Mouse (Mus musculus) megakaryocyte, adult 5-6 weeks (primary cell): ENCODE data around the gene Rab3gap2. TPM values are rescaled to one million over a fixed set of nuclear protein-coding genes. Genes with fewer than 3 reads are reported as not detected.
A peak's percentile ranks its signal among the peaks of the same experiment; 100 is the strongest.

ENCODE experiments used
- ATAC-seq: 2 replicates; pipeline ENCODE4 v1.8.0; 2016; ENCODE audit warnings: mild to moderate bottlenecking, inconsistent platforms; ENCODE audit not compliant: poor library complexity, severe bottlenecking
- total RNA-seq, 2 experiments: library from RNA; stranded (forward) in 1 of 2; stranded (reverse) in 1 of 2; fragments of 153-499, 151-499 nt in 1 of 2; fragments of 221-1000, 200-1000 nt in 1 of 2; gene quantifications; 2 replicates each; pipeline versions ENCODE4 v1.2.3 to v1.2.4; 2015 to 2017

The Rab3gap2 gene
- total RNA-seq (2015) (20.0 and 20.6 TPM in 2 replicates), total RNA-seq (2017) (25.7 and 29.1 TPM in 2 replicates)

DNA sequence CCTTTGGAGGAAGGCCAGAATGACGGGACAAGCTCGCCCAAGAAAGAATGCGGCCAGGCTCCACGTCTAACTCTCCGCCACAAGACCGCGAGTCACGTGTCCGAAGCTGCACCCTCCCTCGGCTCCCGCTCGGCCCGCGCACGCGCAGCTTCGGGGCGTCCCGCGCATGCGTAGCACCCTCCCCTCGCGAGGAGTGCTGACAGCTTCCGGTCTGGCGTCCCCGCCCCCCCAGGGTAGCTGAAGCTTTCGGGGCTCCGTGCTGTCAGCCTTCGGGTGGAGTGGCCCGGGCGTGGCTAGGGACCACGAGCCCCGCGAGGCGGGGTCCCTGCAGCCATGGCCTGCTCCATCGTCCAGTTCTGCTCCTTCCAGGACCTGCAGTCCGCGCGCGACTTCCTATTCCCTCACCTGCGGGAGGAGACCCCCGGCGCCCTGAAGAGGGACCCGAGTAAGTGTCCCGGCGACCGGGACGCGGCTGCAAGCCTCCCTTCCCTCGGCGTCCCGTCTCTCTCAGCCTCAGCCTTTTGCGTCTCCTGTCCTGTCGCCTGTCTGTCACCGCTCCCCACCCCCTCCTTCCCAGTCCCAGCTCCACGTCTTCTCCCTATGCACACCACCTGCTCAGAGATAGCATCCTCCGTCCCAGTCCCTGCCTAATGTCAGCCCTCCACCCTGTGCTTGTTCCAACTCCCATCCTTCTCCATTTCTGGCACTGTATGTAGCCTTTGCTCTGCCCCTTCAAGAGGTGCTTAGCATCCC lies at the start of gene Rab3gap2:
Gene Rab3gap2, plus strand, starts transcription at position 209 of the 753 bp plus-strand sequence.
- peak; percentile 71 for ATAC-seq

DNA sequence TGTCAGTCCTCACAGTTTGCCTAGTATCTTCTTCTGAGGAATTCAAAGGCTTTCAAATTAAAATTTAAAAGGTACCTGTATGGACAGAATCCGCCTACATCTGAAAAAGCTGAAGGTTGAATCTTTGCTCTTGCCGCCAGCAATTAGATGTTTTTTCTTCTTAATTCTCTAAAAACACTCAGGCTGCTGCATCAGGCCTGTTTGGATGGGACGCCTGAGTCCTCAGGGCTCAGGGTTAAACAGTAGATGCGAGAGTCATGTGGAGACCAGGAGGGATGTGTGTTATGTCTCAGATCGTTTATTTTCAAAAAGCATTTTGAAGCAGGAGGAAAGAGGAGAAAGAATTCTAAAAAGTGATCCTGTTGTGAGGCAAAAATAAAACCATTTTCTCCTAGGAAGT lies 30.3 kb upstream of the Rab3gap2 start:
- ATAC-seq = no peak

DNA sequence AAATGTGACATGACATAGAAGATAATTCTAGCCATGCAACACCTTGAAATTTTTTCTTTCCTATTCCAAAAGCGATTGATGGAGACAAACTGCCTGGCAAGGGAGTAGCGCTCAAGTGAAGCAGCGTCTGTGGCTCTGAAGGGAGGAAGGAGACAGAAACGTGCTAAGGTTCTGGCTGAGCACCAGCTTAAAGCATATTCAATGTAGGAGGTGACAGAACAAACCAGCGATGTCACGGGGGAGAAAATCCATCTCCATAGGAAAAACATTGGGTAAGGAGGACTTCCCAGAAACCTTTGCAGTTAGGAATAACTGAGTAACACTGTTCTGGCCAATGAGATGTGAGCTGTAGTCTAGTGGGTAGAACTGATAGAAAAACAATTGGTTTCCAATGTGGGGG lies 26.1 kb upstream of the Rab3gap2 start:
- no peak for ATAC-seq

DNA sequence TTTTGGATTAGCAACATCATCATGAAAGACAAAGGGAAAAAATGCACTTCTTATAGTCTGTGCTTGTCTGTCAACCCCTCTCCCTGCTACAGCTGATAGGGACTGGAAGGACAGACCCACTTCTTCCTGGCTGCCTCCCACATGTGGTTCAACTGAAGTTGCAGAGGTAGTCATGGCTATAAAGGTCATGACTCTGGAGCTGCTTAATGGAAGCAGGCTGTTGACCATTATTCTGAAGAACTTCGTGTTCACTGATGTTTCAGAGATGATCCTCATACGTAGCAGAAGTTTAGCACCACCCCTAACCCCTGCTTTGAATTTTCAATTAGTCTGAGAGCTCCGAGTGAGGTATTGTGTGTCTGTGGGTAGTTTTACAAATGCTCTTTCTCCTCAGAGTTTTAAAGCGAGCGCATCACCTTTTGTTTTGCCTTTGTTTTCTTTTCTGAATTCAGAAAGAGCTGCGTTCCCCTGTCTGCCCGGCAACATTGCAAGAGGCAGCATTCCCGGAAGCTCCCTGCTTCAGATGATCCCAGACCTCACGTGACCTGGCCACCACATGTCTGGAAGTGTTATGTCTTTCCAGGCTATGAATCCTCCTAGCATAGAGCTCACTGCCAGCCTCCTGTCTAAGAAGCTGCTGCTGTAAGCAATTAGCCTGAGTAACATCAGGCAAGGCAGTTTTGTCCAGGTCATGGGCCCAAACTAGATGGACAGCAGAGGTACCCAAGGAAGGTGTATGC lies 20.2 kb upstream of the Rab3gap2 start:
- no peak for ATAC-seq

DNA sequence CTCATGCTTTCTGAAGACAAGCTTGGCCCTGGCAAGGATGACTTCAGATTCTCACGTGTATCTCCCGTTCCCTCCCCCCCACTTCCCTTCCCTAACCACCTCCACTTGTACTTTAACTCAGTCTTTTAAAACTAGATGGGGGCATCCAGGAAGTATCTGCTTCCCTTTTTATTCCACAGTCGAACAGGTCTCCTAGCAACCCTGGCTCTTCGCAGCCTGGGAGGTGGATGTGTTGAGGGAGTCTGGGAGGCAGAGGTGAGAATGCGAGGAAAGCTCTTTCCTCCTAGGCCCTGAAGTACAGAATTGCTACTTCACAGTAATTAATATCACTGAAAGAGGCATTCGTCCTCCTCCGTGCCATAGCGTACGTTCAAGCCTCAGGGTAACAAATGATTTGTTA lies 18.4 kb upstream of the Rab3gap2 start:
- ATAC-seq = no peak

DNA sequence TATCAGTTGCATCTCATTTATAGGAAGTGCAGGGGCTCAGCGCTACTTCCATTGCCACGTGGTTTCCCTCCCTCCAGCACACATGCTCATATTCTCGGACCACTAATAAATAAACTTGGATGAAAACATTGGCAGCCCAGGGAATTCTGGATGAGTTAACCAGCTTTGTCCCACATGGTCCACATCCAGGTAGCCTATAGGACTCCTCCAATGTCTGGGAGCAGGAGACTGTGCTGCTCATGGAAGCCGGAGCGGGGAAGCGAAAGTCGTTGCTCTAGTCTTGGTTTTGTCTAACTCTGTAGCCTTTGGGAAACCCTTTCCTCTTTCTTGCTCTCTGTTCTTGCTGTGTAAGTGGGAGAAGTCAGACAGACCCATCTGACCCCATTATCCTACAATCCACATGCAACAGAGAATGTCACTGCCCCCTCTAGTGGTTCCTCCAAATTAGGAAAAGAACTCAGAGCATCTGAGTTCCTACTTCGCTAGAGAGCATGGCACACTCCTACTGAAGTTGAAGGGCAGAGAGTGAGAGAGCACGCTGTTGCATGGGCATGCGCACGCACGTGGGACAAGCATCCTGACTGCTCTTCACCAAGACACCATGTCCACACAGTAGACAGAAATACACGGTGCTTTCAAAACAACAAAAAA lies 16.7 kb upstream of the Rab3gap2 start:
- peak; percentile 50 for ATAC-seq

DNA sequence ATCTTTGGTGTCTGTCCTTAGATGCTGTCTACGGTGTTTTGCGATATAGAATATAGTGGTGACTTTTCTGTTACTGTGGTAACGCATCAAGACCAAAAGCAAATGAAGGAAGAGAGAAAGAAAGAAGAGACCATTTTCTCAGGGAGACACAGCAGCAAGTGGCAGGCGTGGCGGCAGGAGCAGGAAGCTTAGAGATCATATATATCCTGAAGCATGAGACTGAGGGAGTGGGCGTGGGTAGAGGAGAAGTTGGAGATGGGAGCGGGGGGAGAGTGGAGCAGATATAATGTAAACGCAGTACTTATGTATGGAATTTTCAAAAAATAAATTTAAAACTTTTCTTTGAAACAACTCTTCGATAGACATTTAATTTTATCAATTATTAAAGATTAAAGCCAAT lies 14.0 kb upstream of the Rab3gap2 start:
- ATAC-seq = no peak

DNA sequence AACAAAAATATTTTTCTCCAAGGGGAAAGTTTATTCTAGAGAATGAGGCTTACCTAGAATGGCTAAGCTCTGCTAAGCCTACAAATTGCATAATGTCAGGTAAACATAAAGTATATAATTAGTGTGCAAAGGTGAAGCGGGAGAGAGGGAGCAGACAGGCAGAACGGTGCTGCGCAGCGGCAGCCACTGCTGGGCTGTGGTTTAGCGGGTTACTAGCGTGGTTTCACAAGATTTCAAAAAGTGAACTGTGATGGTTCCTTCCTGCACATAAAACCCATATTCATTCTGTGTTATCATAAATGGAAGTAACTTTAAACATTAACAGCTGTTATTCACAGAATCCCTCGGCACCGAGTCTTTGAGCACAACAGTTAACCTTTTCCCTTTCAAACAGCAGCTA lies 11.8 kb upstream of the Rab3gap2 start:
- peak; percentile 60 for ATAC-seq

DNA sequence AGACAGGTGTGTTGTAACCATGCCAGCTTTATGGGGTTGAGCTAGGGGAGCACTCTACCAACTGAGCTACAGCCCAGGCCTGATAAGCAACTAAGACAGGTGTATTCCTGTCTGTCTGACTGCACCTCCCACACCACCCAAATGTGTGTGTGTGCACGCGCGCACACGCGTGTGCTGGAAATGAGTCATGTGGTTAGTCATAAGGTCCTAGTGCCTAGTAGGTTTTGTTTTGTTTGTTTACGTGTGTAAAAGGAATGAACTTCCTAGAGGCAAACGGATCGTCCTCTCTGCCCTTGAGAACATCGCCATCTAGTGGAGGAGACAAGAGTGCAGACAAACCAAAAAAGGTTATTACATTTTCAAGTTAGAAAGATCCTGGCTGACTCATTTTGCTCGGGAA lies 10.4 kb upstream of the Rab3gap2 start:
- ATAC-seq = peak; percentile 80

DNA sequence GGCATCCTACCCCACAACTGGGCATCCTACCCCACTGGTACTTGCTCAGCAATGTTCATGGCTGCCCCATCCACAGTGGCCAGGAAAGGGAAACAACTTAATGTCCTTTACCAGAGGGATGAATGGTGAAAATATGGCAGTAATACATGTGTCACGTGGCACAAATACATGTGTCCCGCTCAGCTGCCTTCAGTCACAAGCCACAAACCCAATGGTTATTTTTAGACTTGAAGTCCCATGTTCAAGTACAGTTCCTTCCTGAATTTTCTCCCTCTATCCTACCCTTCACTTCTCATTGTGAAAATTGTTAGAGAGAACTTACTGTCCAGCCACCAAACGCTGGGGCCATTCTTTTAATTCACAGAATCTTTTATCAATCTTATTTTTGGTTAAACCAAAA lies 7.6 kb upstream of the Rab3gap2 start:
- no peak for ATAC-seq

DNA sequence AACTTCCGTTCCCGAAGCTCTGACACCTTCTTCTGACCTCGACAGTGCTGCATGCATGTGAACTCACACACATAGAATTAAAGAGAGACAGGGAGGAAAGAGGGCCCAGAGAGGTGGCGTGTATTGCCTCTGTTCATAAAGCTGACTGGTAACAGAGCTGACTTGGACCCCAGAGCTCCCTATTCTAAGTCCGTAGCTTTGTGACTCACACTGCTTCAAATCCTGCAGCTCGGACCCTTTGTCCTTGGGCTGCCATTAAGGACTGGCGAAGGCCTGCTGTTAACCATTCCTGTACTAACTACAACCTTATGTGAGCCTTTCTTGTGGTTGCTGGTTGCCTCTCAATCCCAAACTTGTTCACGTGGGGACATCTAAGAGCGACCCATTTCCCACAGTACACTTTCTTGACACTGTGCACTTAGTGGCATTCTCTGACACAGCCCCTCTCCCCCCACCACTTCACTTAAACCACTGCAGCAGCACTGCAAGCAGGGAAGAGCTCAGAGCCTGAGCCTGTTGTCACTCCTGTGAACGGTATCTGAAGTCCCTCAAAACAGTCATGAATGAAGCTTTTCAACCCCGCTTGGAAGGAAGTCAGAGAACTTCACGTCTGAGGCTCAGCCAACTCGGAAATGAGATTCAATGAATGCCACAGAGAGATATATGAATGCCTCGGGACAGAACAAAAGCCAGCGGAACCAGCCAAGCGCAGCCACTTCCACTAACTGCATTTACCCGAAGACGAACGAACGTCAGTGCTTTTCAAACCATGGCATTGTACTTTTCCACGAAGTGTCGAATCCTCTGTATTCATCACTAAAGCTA lies 3.1 kb upstream of the Rab3gap2 start:
- no peak for ATAC-seq

DNA sequence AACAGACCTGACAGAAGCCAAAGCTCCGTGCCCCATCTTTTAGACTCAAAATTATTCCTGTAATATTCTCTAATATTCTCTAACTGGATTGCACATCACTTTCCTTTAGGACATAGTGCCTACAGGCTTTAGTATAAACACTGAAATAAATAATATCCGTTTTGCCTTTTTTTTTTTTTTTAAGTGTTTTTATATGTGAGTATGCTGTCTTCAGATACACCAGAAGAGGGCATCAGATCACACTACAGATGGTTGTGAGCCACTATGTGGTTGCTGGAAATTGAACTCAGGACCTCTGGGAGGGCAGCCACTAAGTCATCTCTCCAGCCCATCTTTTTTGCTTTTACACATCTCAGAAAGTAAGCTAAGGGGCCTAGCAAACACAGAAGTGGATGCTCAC lies 1.9 kb upstream of the Rab3gap2 start:
- no peak for ATAC-seq

DNA sequence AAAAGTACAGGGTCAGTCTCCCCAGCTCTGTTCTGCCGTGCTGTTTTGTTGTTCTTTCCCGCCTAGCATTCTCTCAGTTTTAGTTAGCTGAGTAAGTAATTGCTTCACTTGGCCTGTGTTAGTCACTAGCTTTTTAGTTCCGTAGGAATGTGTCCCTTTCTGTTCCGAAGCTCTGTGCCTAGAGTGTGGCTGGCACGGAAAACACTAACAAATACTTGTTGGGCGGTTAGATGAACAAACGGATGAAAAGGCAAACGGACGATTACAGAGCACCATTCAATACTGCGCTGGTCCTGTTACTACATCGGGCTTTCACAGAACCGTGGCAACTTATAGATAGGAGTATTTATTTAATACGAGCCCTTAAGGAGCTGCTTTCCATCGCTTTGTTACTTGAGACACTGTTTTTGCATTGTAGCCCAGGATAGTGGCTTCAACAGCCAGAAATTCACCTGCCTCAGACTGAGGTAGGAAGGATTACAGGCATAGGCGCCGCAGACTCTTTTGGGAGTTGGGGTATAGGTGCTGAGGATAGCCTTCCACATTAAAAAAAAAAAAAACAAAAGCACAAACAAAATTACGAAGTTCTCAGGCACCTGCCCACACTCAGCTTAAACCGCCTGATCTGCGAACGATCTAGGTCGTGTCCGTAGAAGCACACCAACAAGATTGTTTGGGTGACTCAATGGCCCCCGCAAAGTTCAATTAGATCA lies 565 bp upstream of the Rab3gap2 start:
- ATAC-seq = peak; percentile 19

DNA sequence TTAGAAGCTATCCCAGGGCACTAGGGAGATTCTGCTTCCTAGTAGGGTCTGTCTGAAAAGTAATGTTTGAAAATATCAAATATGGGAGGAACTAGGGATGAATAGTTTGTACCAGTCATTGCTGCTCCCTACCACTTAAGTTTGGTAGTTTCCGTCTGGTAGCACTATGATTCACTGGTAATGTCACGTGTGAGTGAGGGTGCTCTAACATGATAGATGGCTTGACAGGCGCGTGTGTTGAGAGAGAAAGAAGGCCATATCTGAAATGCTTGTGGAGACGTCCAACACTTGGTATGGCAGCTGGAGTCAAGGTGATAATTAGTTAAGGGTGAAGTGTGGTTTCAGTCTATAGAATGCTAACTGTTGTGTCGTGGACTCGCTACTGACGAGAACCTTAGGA lies 1.2 kb downstream of the Rab3gap2 start:
- ATAC-seq = peak; percentile 14

DNA sequence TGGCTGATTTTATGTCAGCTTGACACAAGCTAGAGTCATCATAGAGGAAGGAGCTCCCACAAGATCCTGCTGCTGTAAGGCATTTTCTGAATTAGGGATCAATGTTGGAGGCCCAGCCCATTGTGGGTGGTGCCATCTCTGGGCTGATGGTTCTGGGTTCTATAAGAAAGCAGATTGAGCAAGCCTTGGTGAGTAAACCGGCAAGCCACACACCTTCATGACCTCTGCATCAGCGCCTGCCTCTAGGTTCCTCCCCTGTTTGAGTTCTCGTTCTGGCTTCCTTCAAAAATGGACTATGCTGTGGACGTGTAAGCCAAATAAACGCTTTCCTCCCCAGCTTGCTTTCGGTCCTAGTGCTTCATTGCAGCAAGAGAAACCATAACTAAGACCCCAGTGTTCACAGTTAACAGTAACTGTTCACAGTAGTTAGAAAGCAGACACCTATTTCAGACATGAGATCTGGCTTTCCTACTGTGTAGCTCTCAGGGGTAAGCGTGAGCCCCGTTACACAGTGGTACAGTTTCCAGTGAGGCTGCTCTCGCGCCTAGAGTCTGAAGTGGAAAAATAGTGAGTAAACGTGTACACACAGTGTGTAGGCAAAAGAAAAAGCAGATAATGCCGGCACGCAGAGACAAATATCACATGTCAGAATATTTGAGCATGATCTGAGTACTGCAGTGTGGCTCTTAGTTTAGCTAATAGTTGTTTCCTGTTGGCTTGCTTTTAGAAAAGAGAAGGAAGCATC lies 4.1 kb downstream of the Rab3gap2 start:
- ATAC-seq = peak; percentile 25

DNA sequence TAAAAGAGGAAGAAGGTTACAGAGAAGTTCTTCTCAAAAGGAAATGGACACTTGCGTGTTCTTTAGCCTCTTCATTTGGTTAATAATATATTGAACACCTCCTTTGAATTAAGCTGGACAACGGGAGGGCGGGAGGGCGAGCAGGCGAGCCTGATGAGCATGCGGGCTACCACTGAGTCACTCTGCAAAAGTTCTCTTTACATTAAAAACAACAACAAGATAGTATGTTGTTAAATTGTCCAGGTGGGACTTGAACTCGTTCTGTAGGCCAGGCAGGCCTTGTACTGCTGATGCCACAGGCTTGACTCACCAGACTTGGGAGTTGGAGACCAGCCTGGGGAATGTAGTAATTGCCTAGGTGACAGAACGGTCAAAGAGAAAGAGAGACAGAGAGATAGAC lies 4.8 kb downstream of the Rab3gap2 start:
- peak; percentile 3; the same call in 1 of the 2 replicates for ATAC-seq

DNA sequence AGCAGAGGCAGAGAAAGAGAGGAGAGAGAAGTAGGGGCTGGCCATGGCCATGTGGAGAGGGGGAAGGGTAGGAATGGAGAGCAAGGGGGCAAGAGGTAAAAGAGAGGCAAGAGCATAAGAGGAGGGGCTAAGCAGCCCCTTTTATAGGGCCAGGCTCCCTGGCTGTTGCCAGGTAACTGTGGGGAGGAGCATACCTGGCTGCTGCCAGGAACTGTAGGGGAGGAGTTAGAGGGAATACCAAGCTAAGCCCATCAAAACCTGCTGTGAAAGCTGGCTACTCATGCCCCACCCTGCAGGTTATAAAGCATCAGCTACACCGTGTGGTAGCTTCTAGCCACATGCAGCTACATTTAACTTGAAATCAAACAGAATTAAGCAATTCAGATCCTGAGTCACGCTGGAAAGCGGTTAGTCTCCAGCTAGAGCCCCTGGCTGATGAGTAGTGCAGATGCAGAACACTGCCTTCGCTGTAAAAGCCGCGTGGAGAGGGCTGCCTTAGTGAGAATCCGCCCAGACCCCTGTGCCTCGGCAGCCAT lies 5.8 kb downstream of the Rab3gap2 start:
- ATAC-seq = peak; percentile 41

DNA sequence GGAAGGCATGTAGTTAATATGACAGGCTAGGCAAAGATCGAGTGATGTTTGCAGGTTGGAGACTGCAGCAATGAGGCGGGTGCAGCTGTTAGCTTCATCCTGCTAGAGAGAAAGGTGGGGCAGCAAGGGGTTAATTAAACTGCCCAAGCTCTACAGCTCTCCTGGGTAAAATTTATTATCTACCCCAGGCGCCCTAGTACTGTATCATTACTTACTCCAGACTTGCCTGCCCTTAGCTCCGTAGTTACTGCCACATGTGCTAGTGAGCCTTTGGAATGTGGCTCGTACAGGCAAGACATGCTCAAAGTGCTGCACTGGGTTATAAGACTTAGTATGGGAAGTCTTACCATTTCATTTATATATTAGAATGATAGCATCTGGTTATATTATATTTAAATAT lies 12.4 kb downstream of the Rab3gap2 start:
- no peak for ATAC-seq

DNA sequence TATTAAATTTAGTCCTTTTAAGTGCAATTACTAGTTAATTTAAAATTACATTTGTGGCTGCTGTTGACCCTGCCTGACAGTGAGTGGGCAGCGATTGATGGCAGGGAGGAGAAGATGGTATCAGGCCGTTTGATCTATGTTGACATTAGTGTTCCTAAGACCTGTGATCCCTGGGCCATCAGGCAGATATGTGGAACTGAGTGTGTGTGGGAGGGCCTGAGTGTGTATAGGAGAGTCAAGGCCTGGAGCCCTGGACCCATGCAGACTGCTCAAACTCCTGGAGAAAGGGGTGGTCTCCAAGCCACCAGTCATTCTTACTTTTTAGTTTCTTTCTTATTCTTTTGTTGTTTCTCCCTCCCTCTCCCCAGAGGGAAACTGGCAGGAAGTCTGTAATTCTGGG lies 12.8 kb downstream of the Rab3gap2 start:
- ATAC-seq = no peak
